Mouse (Mus musculus) MEL-GATA-1-ER (cell line): Measurements from ENCODE around the gene Tmem106c.

Source experiments
- DNase-seq: peaks from one replicate; pipeline ENCODE4 v3.0.0-alpha.2; 2012; ENCODE audit warnings: low read depth; ENCODE audit errors: extremely low read depth

Gene Tmem106c

DNA sequence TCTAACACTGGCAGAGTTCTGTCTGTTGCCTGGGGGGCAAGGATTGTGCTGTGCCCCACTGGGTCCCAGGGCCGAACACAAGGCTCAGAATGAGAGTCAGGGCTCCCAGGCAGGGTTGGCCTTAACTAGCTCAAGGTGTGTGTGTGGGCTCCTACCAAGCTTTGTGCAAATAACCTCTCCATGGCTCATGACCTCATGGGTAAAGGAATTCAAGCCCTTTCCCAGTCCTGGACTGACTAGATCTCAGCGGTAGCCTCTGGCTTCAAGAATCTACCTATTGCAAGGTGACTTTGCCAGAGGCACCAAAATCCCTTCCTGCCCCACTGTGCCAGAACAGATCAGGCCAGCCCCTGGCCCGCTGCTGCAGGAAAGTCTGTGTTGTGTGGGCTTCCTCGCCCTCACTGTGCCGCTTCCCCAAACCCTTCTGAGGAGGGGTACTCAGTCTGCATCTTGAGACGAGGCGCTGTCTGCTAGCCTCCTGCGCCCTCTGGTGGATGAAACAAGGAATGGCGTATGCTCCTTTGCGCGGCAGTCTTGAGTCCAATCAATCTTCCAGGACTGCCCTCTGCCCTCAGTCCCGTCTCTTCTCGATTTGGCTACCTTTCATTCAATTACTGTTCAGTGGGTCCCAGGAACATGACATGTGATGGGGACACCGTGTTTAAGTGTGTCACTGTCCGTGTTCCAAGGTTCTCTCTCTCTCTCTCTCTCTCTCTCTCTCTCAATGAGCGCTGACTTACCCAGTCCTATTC, 11.7 kb upstream of the Tmem106c start:
- DNase-seq = peak; percentile 53

- no peak for DNase-seq
Measured at GRCm38 (mm10) chr15:97952889-97953189, 11.2 kb upstream of the Tmem106c start.

- no peak for DNase-seq
Measured at GRCm38 (mm10) chr15:97954671-97955070, 9.3 kb upstream of the Tmem106c start.

DNA sequence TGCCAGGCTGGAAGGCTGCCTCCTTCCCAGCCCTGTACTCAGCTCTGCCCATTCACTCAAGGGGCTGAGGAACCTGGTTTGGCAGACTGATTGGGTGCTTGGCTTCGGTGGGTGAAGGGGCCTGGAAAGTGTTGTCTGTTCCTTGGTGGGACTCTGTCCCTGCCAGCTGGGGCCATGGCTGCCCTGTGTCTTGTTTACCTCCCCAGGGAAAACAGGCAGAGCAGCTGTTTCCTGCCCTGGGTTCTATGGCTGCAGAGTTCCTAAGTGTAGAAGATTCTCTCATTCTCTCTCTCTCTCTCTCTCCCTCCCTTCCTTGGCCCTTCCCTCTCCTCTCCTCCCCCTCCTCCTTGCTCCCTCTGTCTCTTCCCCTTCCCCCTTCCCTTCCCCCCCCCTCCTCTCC, 8.7 kb upstream of the Tmem106c start:
- DNase-seq = no peak

DNA sequence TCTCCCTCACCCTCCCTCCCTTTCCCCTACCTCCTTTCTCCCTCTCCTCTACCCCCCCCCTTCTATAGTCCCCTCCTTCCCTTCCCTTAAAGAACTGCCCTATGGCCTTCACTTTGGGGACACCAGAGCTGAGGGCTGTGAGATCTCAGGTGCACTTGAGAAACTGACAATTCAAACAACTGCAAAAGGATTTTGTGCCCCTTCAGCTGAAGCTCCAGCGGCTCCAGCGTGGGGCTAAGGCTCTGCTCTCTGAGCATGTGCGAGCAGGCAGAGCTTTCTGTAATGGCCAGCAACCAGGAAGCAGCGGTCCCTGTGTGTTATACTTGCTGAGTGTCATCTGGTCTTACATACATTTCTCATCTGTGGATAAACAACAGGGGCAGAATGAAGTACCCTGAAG, 8.3 kb upstream of the Tmem106c start:
- DNase-seq = no peak

DNA sequence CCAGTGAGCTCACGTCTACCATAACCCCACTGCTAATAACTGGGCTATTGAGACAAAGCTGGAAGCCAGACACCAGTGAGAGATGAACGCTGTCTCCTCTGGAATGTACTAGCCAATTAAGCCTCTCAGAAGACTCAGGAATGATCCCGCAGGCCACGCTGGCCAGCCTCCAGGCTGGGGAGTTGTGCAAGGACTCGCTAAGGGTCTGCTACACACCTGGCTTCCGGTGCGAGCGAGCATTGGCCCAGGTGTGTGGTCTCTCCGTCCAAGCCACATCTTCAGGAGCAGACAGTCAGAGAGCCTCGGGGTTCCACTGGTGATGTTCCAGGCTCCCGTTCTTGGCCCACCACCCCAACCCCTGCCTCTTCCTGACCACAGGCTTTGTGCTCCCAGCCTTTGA, 7.6 kb upstream of the Tmem106c start:
- no peak for DNase-seq

- peak; percentile 47 for DNase-seq
Measured at GRCm38 (mm10) chr15:97963329-97963988, 541 bp upstream of the Tmem106c start.

- no peak for DNase-seq
Measured at GRCm38 (mm10) chr15:97964836-97965187, 812 bp downstream of the Tmem106c start.

GRCm38 (mm10) chr15:97965311-97966045, 1.5 kb downstream of the Tmem106c start:
- DNase-seq = no peak

DNA sequence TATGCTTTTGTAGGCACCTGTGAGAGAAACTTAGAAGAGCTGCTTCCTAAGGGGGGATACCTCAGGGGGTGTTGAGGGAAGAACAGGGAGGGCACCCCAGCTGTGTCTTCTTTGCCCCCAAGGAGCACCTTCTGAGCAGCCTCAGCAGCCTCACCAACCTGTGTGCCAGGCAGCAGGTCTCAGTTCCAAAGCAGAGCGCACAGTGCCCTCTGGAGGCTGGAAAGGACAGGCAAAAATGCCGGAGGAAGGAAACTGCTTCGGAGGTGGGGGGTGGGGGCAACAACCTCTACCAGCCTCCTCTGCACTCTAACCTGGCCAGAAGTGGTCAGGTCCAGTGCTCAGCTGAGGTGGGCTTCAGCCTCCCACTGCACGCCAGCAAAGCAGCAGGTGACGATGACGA, 6.3 kb downstream of the Tmem106c start:
- no peak for DNase-seq

- DNase-seq = no peak
Measured at GRCm38 (mm10) chr15:97972580-97972979, 8.6 kb downstream of the Tmem106c start.

DNA sequence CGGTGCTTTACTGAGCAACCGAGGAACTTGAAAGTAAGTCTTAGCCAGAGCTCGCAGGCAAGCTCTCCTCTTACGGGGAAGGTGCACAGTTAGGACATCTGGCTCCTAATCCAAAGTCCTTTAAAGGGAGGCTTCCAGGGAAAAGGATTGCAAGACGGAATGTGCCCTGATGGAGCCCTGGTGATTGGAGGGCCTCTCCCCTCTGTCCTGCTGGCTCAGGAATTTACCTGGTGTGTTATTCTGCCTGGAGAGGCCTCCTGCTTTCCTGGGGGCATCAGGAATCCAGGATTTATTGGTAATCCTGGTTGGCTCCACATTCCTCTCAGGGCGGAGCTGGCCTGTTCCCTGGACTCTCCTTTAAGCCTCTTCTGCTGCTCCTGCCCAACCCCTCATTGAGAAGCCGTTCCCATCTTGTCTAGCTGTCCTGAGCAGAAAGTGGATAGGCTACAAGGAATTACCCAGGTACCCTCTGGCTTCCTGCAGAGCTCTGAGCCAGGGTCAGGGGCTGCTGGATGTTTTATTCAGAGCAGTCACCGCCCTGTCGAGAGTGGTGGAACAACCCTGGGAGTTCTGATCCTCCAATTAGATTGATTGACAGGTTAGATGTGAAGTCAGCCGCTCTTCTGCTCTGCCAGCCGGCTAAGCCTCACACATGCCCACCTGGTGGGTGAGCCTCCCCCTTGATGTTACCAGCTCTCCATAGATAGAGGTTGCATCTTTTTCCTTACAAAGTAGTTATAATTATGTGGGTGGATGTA, 9.4 kb downstream of the Tmem106c start:
- no peak for DNase-seq

DNA sequence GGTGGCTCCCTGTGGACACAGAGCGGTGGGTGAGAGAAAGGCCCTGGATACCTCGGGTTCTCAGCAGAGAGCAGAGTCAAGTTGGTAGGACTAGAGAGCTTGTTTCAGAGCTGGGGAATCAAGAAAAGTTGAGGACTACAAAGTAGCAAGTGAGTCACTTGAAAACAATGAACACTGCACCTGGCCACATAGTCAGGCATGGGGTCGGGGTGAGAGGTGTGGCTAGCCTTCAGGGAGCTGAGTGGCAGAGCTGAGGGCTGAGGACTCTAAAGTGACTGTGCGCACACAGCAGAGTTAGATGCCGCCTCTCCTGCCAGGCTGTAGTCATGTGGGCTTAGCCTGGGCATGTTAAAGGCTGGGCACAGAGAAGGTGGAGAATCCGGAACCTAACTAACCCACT, 17.6 kb downstream of the Tmem106c start:
- DNase-seq = no peak

- DNase-seq = no peak
Measured at GRCm38 (mm10) chr15:97989544-97989943, 25.5 kb downstream of the Tmem106c start.

DNA sequence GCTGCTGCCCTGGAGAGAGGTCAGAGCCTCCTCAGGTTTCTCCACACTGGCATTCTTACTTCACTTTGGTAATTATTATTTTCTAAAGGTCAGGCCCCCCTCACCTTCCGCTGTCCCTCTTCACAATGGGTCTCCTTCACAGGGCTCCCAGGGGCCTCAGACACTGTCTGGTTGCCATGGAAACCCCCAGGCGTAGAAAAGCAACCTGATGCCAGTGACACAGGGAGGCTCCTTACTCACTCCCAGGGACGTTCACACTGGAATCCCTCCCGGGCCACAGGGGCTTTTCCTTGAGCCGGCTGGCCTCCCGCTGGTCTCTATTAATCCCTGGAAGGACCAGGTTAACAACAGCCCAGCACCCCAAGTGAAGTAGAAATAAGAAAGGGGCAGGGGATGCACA, 26.1 kb downstream of the Tmem106c start:
- no peak for DNase-seq

DNA sequence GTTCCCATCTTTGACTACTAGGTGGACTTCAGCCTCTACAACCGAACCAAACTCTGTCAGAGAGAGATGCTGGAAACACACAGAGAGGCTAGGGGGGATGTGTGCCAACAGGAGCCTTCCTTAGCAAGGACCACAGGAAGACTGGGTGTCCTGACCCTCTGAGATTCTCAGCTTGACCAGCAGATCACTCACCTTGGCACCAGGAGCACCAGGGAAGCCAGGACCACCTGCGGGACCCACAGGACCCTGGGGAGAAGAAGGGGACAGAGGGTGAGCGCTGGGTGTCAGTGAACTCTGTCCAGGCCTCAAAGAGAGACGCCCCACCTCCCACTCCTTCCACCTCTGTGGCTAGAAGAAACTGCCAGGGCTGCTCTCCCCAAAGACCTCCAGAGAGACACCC, 26.7 kb downstream of the Tmem106c start:
- DNase-seq = no peak

DNA sequence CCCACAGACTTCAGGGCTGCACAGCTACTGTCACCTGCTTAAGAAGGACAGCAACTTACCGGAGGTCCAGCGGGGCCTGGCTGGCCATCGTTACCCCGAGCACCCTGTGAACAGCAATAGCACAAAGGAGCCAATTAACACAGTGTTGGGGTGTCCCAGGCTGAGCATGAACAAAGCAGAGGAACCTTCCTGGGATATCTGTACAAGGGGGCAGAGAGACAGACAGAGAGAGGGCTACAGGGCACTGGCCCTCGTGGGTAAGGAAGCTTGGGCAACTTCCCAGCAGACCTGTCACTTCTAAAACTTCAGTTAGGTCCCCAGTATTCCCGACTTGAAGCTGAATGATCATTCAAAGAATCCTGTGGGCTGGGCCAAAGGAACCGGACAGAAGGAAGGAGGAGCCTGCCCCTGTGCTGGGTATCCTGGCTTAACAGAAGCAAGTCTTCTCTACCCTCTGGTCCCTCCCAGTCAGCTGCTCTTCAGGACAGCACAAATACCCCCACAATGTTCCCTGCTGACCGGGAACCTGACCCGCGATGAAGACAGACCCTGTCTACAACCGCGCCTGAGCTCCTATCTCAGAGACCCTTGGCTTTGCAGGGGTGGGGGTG, 27.4 kb downstream of the Tmem106c start:
- no peak for DNase-seq

- DNase-seq = no peak
Measured at GRCm38 (mm10) chr15:97992027-97992711, 28.2 kb downstream of the Tmem106c start.

GRCm38 (mm10) chr15:97992712-97993286, 28.8 kb downstream of the Tmem106c start:
- peak; percentile 99 for DNase-seq

- DNase-seq = no peak
Measured at GRCm38 (mm10) chr15:97996716-97997256, 32.8 kb downstream of the Tmem106c start.
